Mouse (Mus musculus): ENCODE data around the gene Tnfrsf1b. TPM values are rescaled to one million over a fixed set of nuclear protein-coding genes. Genes with fewer than 3 reads are reported as not detected.

Gene Tnfrsf1b
- total and polyA plus RNA-seq, 2 experiments from 2014 or later: 2.8 to 7.5 TPM

DNA sequence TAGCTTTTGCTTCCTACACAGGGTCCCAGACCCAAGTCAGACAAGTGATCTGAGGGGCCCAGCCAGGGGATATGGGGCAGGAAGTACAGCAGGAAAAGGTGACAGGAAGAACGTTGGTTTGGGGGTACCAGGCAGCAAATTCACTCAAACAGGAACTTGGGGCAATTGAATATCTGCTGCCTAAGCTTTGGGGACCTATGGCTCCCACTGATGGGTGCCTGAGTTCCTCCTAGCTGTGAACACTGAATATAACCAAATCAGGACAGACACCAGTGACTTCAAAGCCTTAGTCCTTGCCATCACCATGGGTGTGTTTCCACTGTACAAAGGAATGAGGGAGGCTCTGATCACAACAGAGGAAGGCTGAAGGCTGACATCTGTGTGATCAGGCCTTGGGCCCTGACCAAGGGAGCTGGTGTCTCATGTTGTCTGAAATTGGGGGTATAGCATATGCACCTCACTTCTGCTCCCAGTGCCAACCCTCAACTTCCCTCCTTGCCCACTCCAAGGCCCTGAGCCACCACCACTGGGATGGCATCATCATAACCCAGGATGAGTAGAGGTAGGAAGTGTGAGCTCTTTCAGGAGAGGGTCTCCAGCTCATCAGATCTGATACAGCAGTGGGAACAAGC lies 3.8 kb downstream of the Tnfrsf1b start:
- Histone ChIP-seq H3K4me3 (ENCODE audit: low read depth, low read length) (no peak overlapping the region), H3K27me3 (ENCODE audit: insufficient read depth, low read length) (0 out of 2 replicates have a peak, but pooled peaks cover 5% of the 10 kb centered on the region), H3K4me1 (ENCODE audit: insufficient read depth, low read length) (no peaks in the 10 kb centered on the region), H3K9ac (replicated peaks; ENCODE audit: low read length, poor library complexity, severe bottlenecking) (no peak overlapping the region), H3K4me2 (ENCODE audit: low read depth, low read length, poor library complexity, severe bottlenecking) (no peak overlapping the region), H3K27ac (ENCODE audit: low read depth, low read length) (no peak overlapping the region), H3K36me3 (ENCODE audit: insufficient read depth, low read length) (no peaks in the 10 kb centered on the region), H3K9me3 (ENCODE audit: low read length) (no peaks in the 10 kb centered on the region)
- 64% methylated on average over 1 of the region's 1 CpGs for WGBS
- no peak for TF ChIP-seq CTCF (IDR thresholded peaks at IDR 0.05)
- no peak for DNase-seq (ENCODE audit: low spot score)
- ATAC-seq (ENCODE audit: low FRiP score): no peak

DNA sequence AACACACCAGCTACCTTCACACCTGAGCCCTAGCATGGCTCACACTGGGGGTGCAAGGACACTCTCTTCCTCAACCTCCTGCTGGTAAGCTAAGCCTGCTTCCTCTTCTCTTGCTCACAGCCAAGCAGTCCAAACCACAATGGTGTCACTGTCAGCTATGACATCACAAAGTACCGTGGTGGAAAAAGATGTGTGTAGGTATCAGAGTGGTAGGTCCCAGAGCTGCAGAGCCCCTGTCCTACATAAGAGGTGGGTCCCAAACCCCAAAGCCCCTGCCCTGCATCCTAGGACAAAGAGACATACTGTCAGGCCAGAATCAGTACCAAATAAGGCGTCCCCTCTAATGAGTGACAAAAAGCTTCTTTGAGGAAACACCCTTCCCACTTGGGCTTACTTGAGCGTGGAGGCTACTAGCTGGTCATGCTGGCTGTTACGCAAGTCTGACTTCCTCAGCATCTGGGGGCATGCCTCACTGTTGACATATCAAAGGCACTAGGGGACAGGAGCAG lies 5.9 kb downstream of the Tnfrsf1b start:
- Histone ChIP-seq H3K27ac (ENCODE audit: low read depth, low read length) (no peak overlapping the region), H3K9ac (replicated peaks; ENCODE audit: low read length, poor library complexity, severe bottlenecking) (no peak overlapping the region), H3K27me3 (ENCODE audit: insufficient read depth, low read length) (no peaks in the 10 kb centered on the region), H3K9me3 (ENCODE audit: low read length) (no peaks in the 10 kb centered on the region), H3K4me3 (ENCODE audit: low read depth, low read length) (no peak overlapping the region), H3K36me3 (ENCODE audit: insufficient read depth, low read length) (no peaks in the 10 kb centered on the region), H3K4me1 (ENCODE audit: insufficient read depth, low read length) (no peaks in the 10 kb centered on the region), H3K4me2 (ENCODE audit: low read depth, low read length, poor library complexity, severe bottlenecking) (no peak overlapping the region)
- no peak for ATAC-seq (ENCODE audit: low FRiP score)
- no peak for DNase-seq (ENCODE audit: low spot score)
- TF ChIP-seq CTCF (IDR thresholded peaks at IDR 0.05): no peak
- 76% methylated on average over 4 of the region's 4 CpGs for WGBS

DNA sequence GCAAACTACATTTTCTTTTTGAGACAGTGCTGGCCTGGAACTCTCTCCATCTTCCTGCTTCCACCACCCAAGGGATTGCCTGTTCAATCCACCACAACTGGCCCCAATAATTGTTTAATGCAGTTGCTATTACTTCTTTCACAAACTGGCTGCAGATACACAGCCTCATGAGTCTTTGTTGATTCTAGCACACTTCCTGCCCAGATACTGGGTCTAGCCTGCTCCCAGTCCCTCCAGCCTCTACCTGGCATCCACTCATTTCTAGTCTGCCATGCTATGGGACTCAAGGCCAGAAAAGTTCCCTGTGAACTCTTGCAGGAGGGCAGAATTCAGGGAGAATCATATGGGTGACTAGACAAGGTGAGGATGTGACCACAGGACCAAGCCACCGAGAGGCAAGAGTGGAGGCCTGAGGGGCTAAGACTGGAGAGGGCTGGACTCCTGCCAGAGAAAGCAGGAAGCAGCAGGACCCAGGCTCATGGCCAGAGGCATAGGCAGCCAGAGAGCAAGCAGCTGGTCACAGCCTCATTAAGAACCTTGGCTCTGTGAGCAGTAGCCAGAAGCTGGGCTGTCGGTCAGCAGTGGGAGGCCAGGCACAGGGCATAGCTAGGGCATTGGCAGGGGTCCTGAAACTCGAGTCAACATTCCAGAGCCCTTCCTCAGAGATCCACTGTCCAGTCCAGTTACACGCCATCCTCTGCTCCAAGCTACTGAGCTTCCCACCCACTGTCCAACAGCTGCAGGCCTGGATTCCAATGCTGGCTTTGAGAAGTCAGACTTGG lies 7.4 kb downstream of the Tnfrsf1b start:
- Histone ChIP-seq H3K4me1 (ENCODE audit: insufficient read depth, low read length) (no peaks in the 10 kb centered on the region), H3K36me3 (ENCODE audit: insufficient read depth, low read length) (no peaks in the 10 kb centered on the region), H3K9me3 (ENCODE audit: low read length) (no peaks in the 10 kb centered on the region), H3K4me2 (ENCODE audit: low read depth, low read length, poor library complexity, severe bottlenecking) (no peak overlapping the region), H3K27ac (ENCODE audit: low read depth, low read length) (no peak overlapping the region), H3K4me3 (ENCODE audit: low read depth, low read length) (no peak overlapping the region), H3K27me3 (ENCODE audit: insufficient read depth, low read length) (no peaks in the 10 kb centered on the region), H3K9ac (replicated peaks; ENCODE audit: low read length, poor library complexity, severe bottlenecking) (no peak overlapping the region)
- peak; percentile 79 for DNase-seq (ENCODE audit: low spot score)
- ATAC-seq (ENCODE audit: low FRiP score): peak; percentile 61; the same call in 1 of the 2 replicates
- WGBS: 52% methylated on average over 4 of the region's 4 CpGs
- no peak for TF ChIP-seq CTCF (IDR thresholded peaks at IDR 0.05)

DNA sequence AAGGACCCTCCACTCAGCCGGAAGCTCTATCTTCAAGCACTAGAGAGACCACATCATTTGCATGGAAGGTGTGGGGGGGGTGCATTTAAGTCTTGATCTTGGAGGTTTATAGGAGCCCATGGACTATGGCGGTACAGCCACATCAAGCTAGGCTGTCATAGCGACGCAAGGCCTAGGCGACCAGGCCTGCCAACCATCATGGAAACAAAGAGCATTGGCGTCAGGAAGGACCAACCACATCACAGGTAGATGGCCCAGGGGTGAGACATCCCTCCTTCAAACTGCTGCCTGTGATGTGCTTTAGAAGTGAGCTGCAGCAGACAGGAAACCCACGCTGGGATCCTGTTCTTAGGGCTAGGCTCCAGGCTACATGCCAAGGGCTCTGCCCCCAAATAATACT lies 10.6 kb downstream of the Tnfrsf1b start:
- Histone ChIP-seq H3K36me3 (ENCODE audit: insufficient read depth, low read length) (no peaks in the 10 kb centered on the region), H3K9me3 (ENCODE audit: low read length) (no peaks in the 10 kb centered on the region), H3K27me3 (ENCODE audit: insufficient read depth, low read length) (no peaks in the 10 kb centered on the region), H3K4me3 (ENCODE audit: low read depth, low read length) (no peak overlapping the region), H3K27ac (ENCODE audit: low read depth, low read length) (no peak overlapping the region), H3K4me1 (ENCODE audit: insufficient read depth, low read length) (no peaks in the 10 kb centered on the region), H3K9ac (replicated peaks; ENCODE audit: low read length, poor library complexity, severe bottlenecking) (no peak overlapping the region), H3K4me2 (ENCODE audit: low read depth, low read length, poor library complexity, severe bottlenecking) (no peak overlapping the region)
- DNase-seq (ENCODE audit: low spot score) (no peak), ATAC-seq (ENCODE audit: low FRiP score) (no peak)
- no peak for TF ChIP-seq CTCF (IDR thresholded peaks at IDR 0.05)
- 85% methylated on average over 7 of the region's 7 CpGs for WGBS

DNA sequence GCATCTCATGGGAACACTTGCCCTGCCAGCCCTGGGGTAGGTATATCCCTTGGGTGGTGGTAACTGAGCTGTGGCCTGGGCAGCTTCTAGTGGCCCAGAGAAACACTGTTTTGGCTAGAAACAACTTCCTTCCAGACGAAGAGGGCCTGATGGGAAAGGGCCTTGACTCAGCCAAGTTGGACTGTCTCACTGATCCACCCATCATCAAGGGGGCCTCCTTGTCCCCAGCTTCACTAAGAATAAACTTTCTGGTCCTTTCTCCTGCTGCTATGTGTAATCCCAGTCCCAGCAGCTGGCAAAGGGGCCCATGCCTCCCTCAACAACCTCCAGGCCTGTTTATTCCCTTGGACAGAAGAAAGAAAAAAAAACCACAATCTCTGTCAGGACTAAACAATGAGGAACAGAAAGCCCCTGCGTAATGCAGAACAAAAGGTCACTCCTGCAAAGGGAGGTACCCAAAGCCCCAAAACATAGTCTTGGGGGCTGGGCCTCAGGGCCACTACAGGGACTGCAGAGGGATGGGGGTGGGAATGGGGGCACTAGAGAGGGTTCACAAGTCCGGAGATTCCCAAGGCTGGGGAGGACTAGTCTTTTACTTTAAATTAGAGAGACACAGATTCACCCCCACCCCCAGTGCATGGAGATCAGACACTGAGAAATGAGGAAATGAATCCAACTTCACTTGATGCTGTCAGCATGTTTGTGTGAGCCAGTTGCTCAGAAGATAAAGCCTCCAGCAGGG lies 13.0 kb downstream of the Tnfrsf1b start:
- H3K27ac ChIP-seq (ENCODE audit: low read depth, low read length): no peak overlapping the region
- H3K4me3 ChIP-seq (ENCODE audit: low read depth, low read length): no peak overlapping the region
- DNase-seq (ENCODE audit: low spot score): no peak
- H3K4me1 ChIP-seq (ENCODE audit: insufficient read depth, low read length): no peaks in the 10 kb centered on the region
- no peak for TF ChIP-seq CTCF (IDR thresholded peaks at IDR 0.05)
- 29% methylated on average over 3 of the region's 3 CpGs for WGBS
- ATAC-seq (ENCODE audit: low FRiP score): no peak
- no peaks in the 10 kb centered on the region for H3K36me3 ChIP-seq (ENCODE audit: insufficient read depth, low read length)
- no peaks in the 10 kb centered on the region for H3K9me3 ChIP-seq (ENCODE audit: low read length)
- no peak overlapping the region for H3K9ac ChIP-seq (replicated peaks; ENCODE audit: low read length, poor library complexity, severe bottlenecking)
- H3K4me2 ChIP-seq (ENCODE audit: low read depth, low read length, poor library complexity, severe bottlenecking): no peak overlapping the region
- H3K27me3 ChIP-seq (ENCODE audit: insufficient read depth, low read length): no peaks in the 10 kb centered on the region
